Mouse (Mus musculus) midbrain, postnatal 0 days (tissue): ENCODE measurements around the gene Supt3. TPM values are rescaled to one million over a fixed set of nuclear protein-coding genes. Genes with fewer than 3 reads are reported as not detected.

ENCODE experiments used
- ATAC-seq: fragments of 200-750 bp; cut with Nextera tagmentation; 2 replicates; pipeline ENCODE4 v1.8.0; 2017; ENCODE audit warnings: moderate number of reproducible peaks, mild to moderate bottlenecking, moderate TSS enrichment, moderate library complexity; ENCODE audit not compliant: low FRiP score
- DNase-seq: peaks from one replicate; pipeline ENCODE4 v3.0.0-alpha.2; 2015; ENCODE audit warnings: low spot score
- H3K27ac ChIP-seq: fragments of 300-500 bp; sonication (generic); 2 replicates; pipeline ENCODE4 v1.5.1; 2014; ENCODE audit warnings: low read depth, mild to moderate bottlenecking, low read length, mixed read lengths
- H3K27me3 ChIP-seq: fragments of 300-500 bp; sonication (generic); 2 replicates; pipeline ENCODE4 v1.6.1; 2014; ENCODE audit warnings: low read length, control low read depth, mixed read lengths; ENCODE audit not compliant: insufficient read depth
- H3K36me3 ChIP-seq: fragments of 300-500 bp; sonication (generic); 2 replicates; pipeline ENCODE4 v1.6.1; 2014; ENCODE audit warnings: low read length, control low read depth, mixed read lengths; ENCODE audit not compliant: insufficient read depth
- H3K4me1 ChIP-seq: fragments of 300-500 bp; sonication (generic); 2 replicates; pipeline ENCODE4 v1.6.1; 2014; ENCODE audit warnings: mild to moderate bottlenecking, control low read depth, antibody characterized with exemption, low read length, mixed read lengths; ENCODE audit not compliant: insufficient read depth
- H3K4me2 ChIP-seq: fragments of 300-500 bp; sonication (generic); 2 replicates; pipeline ENCODE4 v1.6.1; 2014; ENCODE audit warnings: low read depth, mild to moderate bottlenecking, low read length, mixed read lengths; ENCODE audit not compliant: poor library complexity, severe bottlenecking
- H3K4me3 ChIP-seq: fragments of 300-500 bp; sonication (generic); 2 replicates; pipeline ENCODE4 v1.5.1; 2014; ENCODE audit warnings: low read depth, mild to moderate bottlenecking, low read length, moderate library complexity
- H3K9ac ChIP-seq: fragments of 300-500 bp; sonication (generic); replicated peaks from 2 replicates; pipeline ENCODE4 v1.6.1; 2014; ENCODE audit warnings: mild to moderate bottlenecking, low read length, moderate library complexity, mixed read lengths; ENCODE audit not compliant: poor library complexity, severe bottlenecking
- H3K9me3 ChIP-seq: fragments of 300-500 bp; sonication (generic); 2 replicates; pipeline ENCODE4 v1.6.1; 2016; ENCODE audit warnings: low read length, control low read depth
- CTCF ChIP-seq: IDR thresholded peaks from 2 replicates; pipeline ENCODE4 v1.5.1; 2016; ENCODE audit warnings: antibody characterized with exemption, mild to moderate bottlenecking
- WGBS: fragments of 180-500 bp; shearing (Covaris S2); extraction: QIAGEN DNeasy Blood & Tissue Kit; methylation state at CpG from one replicate; pipeline ENCODE4 v1.1.7; 2014; 5-methylcytosine and 5-hydroxymethylcytosine counted together
- polyA plus RNA-seq: library from polyadenylated mRNA; unstranded; fragments of >200 nt; fragmentation: Nextera tagmentation; extraction: Ambion mirVana; gene quantifications from 2 replicates; pipeline ENCODE4 v1.2.1, GENCODE M21; 2015
- total RNA-seq: library from RNA; depleted of rRNA; stranded (reverse); fragments of >200 nt; gene quantifications from 2 replicates; pipeline ENCODE4 v1.2.3, GENCODE M21; 2014

Supt3 gene
- total and polyA plus RNA-seq, 2 experiments from 2014 or later: 5.7 to 23.3 TPM

GRCm38 (mm10) chr17:45053371-45053770 lies 276.4 kb downstream of the Supt3 start:
- H3K4me3 ChIP-seq: no peak overlapping the region
- H3K9ac ChIP-seq: no peak overlapping the region
- H3K27me3 ChIP-seq: no peaks in the 10 kb centered on the region
- TF ChIP-seq CTCF: no peak
- H3K27ac ChIP-seq: no peak overlapping the region
- 95% methylated on average over 3 of the region's 3 CpGs for WGBS
- no peaks in the 10 kb centered on the region; the same call in 1 of the 2 replicates for H3K36me3 ChIP-seq
- H3K4me1 ChIP-seq: no peaks in the 10 kb centered on the region
- H3K4me2 ChIP-seq: no peak overlapping the region
- no peak for ATAC-seq
- no peak for DNase-seq
- H3K9me3 ChIP-seq: no peaks in the 10 kb centered on the region

- no peak overlapping the region for H3K4me2 ChIP-seq
- no peak overlapping the region for H3K27ac ChIP-seq
- H3K4me1 ChIP-seq: no peaks in the 10 kb centered on the region
- DNase-seq (no peak), ATAC-seq (no peak)
- H3K9me3 ChIP-seq: no peaks in the 10 kb centered on the region
- 85% methylated on average over 4 of the region's 4 CpGs for WGBS
- no peak overlapping the region for H3K4me3 ChIP-seq
- H3K9ac ChIP-seq: no peak overlapping the region
- H3K27me3 ChIP-seq: no peaks in the 10 kb centered on the region
- no peaks in the 10 kb centered on the region; the same call in 1 of the 2 replicates for H3K36me3 ChIP-seq
- no peak for TF ChIP-seq CTCF
Measured at GRCm38 (mm10) chr17:45054526-45054925, 277.6 kb downstream of the Supt3 start.

- Histone ChIP-seq H3K9me3 (no peaks in the 10 kb centered on the region), H3K36me3 (no peaks in the 10 kb centered on the region), H3K4me2 (no peak overlapping the region), H3K27me3 (no peaks in the 10 kb centered on the region), H3K4me1 (no peaks in the 10 kb centered on the region), H3K27ac (no peak overlapping the region), H3K4me3 (no peak overlapping the region), H3K9ac (no peak overlapping the region)
- 91% methylated on average over 2 of the region's 2 CpGs for WGBS
- no peak for TF ChIP-seq CTCF
- DNase-seq (no peak), ATAC-seq (no peak)
Measured at GRCm38 (mm10) chr17:45056894-45057293, 279.9 kb downstream of the Supt3 start.

GRCm38 (mm10) chr17:45057780-45058179 lies 280.8 kb downstream of the Supt3 start:
- WGBS: 70% methylated on average over 6 of the region's 6 CpGs
- TF ChIP-seq CTCF: no peak
- ATAC-seq: no peak

GRCm38 (mm10) chr17:45058566-45059363 lies 281.8 kb downstream of the Supt3 start:
- TF ChIP-seq CTCF: no peak
- no peak overlapping the region for H3K9ac ChIP-seq
- H3K36me3 ChIP-seq: no peaks in the 10 kb centered on the region
- no peaks in the 10 kb centered on the region for H3K27me3 ChIP-seq
- no peak for ATAC-seq
- H3K4me1 ChIP-seq: no peaks in the 10 kb centered on the region
- 55% methylated on average over 6 of the region's 6 CpGs for WGBS
- no peak overlapping the region for H3K4me3 ChIP-seq
- no peak overlapping the region for H3K27ac ChIP-seq
- no peaks in the 10 kb centered on the region for H3K9me3 ChIP-seq
- peak; percentile 31 for DNase-seq
- no peak overlapping the region for H3K4me2 ChIP-seq

More at GRCm38 (mm10) chr17:45057780-45058179, 280.8 kb downstream of the Supt3 start:
- Histone ChIP-seq H3K4me1 (no peaks in the 10 kb centered on the region), H3K27me3 (no peaks in the 10 kb centered on the region), H3K4me3 (no peak overlapping the region), H3K9ac (no peak overlapping the region), H3K9me3 (no peaks in the 10 kb centered on the region), H3K4me2 (no peak overlapping the region), H3K27ac (no peak overlapping the region), H3K36me3 (no peaks in the 10 kb centered on the region)
- no peak for DNase-seq

- no peak for TF ChIP-seq CTCF
- no peak overlapping the region for H3K4me3 ChIP-seq
- H3K36me3 ChIP-seq: no peaks in the 10 kb centered on the region
- no peaks in the 10 kb centered on the region for H3K27me3 ChIP-seq
- 86% methylated on average over 5 of the region's 5 CpGs for WGBS
- H3K4me2 ChIP-seq: no peak overlapping the region
- no peak overlapping the region for H3K9ac ChIP-seq
- H3K27ac ChIP-seq: no peak overlapping the region
- DNase-seq (no peak), ATAC-seq (no peak)
- H3K4me1 ChIP-seq: no peaks in the 10 kb centered on the region
- no peaks in the 10 kb centered on the region for H3K9me3 ChIP-seq
Measured at GRCm38 (mm10) chr17:45063776-45064175, 286.8 kb downstream of the Supt3 start.
